Mouse (Mus musculus) forebrain, embryonic 14.5 days (tissue): Measurements from ENCODE around the gene Cgas. TPM values are rescaled to one million over a fixed set of nuclear protein-coding genes. Genes with fewer than 3 reads are reported as not detected.

ENCODE experiments used
- ATAC-seq: fragments of 200-750 bp; cut with Nextera tagmentation; 2 replicates; pipeline ENCODE4 v1.8.0; 2017; ENCODE audit warnings: mild to moderate bottlenecking, moderate library complexity
- DNase-seq: peaks from one replicate; pipeline ENCODE4 v3.0.0-alpha.2; 2015; ENCODE audit warnings: low spot score
- H3K27ac ChIP-seq: fragments of 300-500 bp; sonication (generic); 2 replicates; pipeline ENCODE4 v1.5.1; 2014; ENCODE audit warnings: low read depth, mild to moderate bottlenecking, control low read depth, low read length, moderate library complexity
- H3K27me3 ChIP-seq: fragments of 300-500 bp; sonication (generic); replicated peaks from 2 replicates; pipeline ENCODE4 v1.6.1; 2014; ENCODE audit warnings: low read length, control low read depth, mixed read lengths; ENCODE audit not compliant: control insufficient read depth, insufficient read depth
- H3K36me3 ChIP-seq: fragments of 300-500 bp; sonication (generic); 2 replicates; pipeline ENCODE4 v1.6.1; 2014; ENCODE audit warnings: low read length, control low read depth; ENCODE audit not compliant: control insufficient read depth, insufficient read depth
- H3K4me1 ChIP-seq: fragments of 300-500 bp; sonication (generic); 2 replicates; pipeline ENCODE4 v1.6.1; 2014; ENCODE audit warnings: antibody characterized with exemption, low read length, control low read depth; ENCODE audit not compliant: control insufficient read depth, insufficient read depth
- H3K4me2 ChIP-seq: fragments of 300-500 bp; sonication (generic); 2 replicates; pipeline ENCODE4 v1.6.1; 2014; ENCODE audit warnings: mild to moderate bottlenecking, control low read depth, low read length
- H3K4me3 ChIP-seq: fragments of 300-500 bp; sonication (generic); 2 replicates; pipeline ENCODE4 v1.5.1; 2014; ENCODE audit warnings: low read depth, low read length, control low read depth
- H3K9ac ChIP-seq: fragments of 300-500 bp; sonication (generic); 2 replicates; pipeline ENCODE4 v1.6.1; 2014; ENCODE audit warnings: mild to moderate bottlenecking, low read length, control low read depth, moderate library complexity
- H3K9me3 ChIP-seq: fragments of 300-500 bp; sonication (generic); replicated peaks from 2 replicates; pipeline ENCODE4 v1.6.1; 2016; ENCODE audit warnings: low read length, control low read depth, mixed read lengths; ENCODE audit not compliant: control insufficient read depth
- WGBS: fragments of 180-500 bp; shearing (Covaris S2); extraction: QIAGEN DNeasy Blood & Tissue Kit; methylation state at CpG from one replicate; pipeline ENCODE4 v1.1.7; 2014; 5-methylcytosine and 5-hydroxymethylcytosine counted together
- polyA plus RNA-seq: library from polyadenylated mRNA; unstranded; fragments of >200 nt; fragmentation: Nextera tagmentation; extraction: Ambion mirVana; gene quantifications from 2 replicates; pipeline ENCODE4 v1.2.1, GENCODE M21; 2014

Cgas gene
- polyA plus RNA-seq, 1 experiment from 2014 or later, result 0.50 TPM

GRCm38 (mm10) chr9:78401596-78401995 lies 41.4 kb downstream of the Cgas start:
- H3K4me3 ChIP-seq, result no peak overlapping the region
- H3K27me3 ChIP-seq, result peaks cover 13% of the 10 kb centered on the region
- no peaks in the 10 kb centered on the region for H3K9me3 ChIP-seq
- ATAC-seq (no peak), DNase-seq (no peak)
- no peak overlapping the region for H3K9ac ChIP-seq
- no peaks in the 10 kb centered on the region for H3K36me3 ChIP-seq
- H3K4me2 ChIP-seq, result no peak overlapping the region
- no peaks in the 10 kb centered on the region for H3K4me1 ChIP-seq
- 90% methylated on average over 7 of the region's 7 CpGs for WGBS
- no peak overlapping the region for H3K27ac ChIP-seq

GRCm38 (mm10) chr9:78400570-78400969 lies 42.5 kb downstream of the Cgas start:
- no peak overlapping the region for H3K9ac ChIP-seq
- no peak overlapping the region for H3K27ac ChIP-seq
- no peaks in the 10 kb centered on the region for H3K9me3 ChIP-seq
- H3K4me2 ChIP-seq, result no peak overlapping the region
- peaks cover 23% of the 10 kb centered on the region for H3K27me3 ChIP-seq
- H3K4me1 ChIP-seq, result peaks cover 4% of the 10 kb centered on the region
- WGBS, result 91% methylated on average over 5 of the region's 5 CpGs
- no peak for ATAC-seq
- H3K4me3 ChIP-seq, result no peak overlapping the region
- DNase-seq, result no peak
- no peaks in the 10 kb centered on the region for H3K36me3 ChIP-seq

- no peaks in the 10 kb centered on the region for H3K36me3 ChIP-seq
- H3K9me3 ChIP-seq, result no peaks in the 10 kb centered on the region
- H3K4me1 ChIP-seq, result peaks cover 4% of the 10 kb centered on the region
- no peak overlapping the region; the same call in 1 of the 2 replicates for H3K4me2 ChIP-seq
- WGBS, result 70% methylated on average over 9 of the region's 9 CpGs
- no peak overlapping the region for H3K27ac ChIP-seq
- no peak overlapping the region for H3K9ac ChIP-seq
- H3K4me3 ChIP-seq, result peak overlapping the region; percentile 37; the same call in 1 of the 2 replicates
- no peak for ATAC-seq
- DNase-seq, result no peak
- peaks cover 45% of the 10 kb centered on the region for H3K27me3 ChIP-seq
Observed at GRCm38 (mm10) chr9:78396517-78396916, 46.5 kb downstream of the Cgas start.

GRCm38 (mm10) chr9:78395630-78396351 lies 47.2 kb downstream of the Cgas start, which contains the start of gene Ddx43:
Ddx43 (plus strand) TSS chr9:78395777.
- Histone ChIP-seq H3K36me3 (no peaks in the 10 kb centered on the region), H3K27me3 (peaks cover 45% of the 10 kb centered on the region), H3K9me3 (no peaks in the 10 kb centered on the region), H3K4me1 (peaks cover 4% of the 10 kb centered on the region), H3K9ac (peak within 1 kb of the TSS; percentile 2; the same call in 1 of the 2 replicates), H3K27ac (no peak within 1 kb of the TSS), H3K4me3 (peak within 1 kb of the TSS; percentile 37), H3K4me2 (peak within 1 kb of the TSS; percentile 54)
- ATAC-seq (peak; percentile 98), DNase-seq (peak; percentile 78)
- 5% methylated on average over 93 of the region's 93 CpGs for WGBS

- ATAC-seq (no peak; the same call in 1 of the 2 replicates), DNase-seq (no peak)
- Histone ChIP-seq H3K4me3 (peak overlapping the region; percentile 37), H3K27me3 (peaks cover 45% of the 10 kb centered on the region), H3K4me2 (peak overlapping the region; percentile 54), H3K9me3 (no peaks in the 10 kb centered on the region), H3K36me3 (no peaks in the 10 kb centered on the region), H3K27ac (no peak overlapping the region), H3K9ac (no peak overlapping the region), H3K4me1 (peaks cover 4% of the 10 kb centered on the region)
- 40% methylated on average over 11 of the region's 11 CpGs for WGBS
Observed at GRCm38 (mm10) chr9:78395244-78395629, 47.8 kb downstream of the Cgas start.

- H3K4me2 ChIP-seq, result no peak overlapping the region
- H3K27ac ChIP-seq, result no peak overlapping the region
- WGBS, result 65% methylated on average over 7 of the region's 7 CpGs
- no peaks in the 10 kb centered on the region for H3K36me3 ChIP-seq
- H3K9ac ChIP-seq, result no peak overlapping the region
- peaks cover 45% of the 10 kb centered on the region for H3K27me3 ChIP-seq
- H3K9me3 ChIP-seq, result no peaks in the 10 kb centered on the region
- no peak overlapping the region for H3K4me3 ChIP-seq
- peaks cover 4% of the 10 kb centered on the region for H3K4me1 ChIP-seq
- DNase-seq (no peak), ATAC-seq (no peak)
Observed at GRCm38 (mm10) chr9:78394602-78395001, 48.4 kb downstream of the Cgas start.

GRCm38 (mm10) chr9:78393741-78394140 lies 49.3 kb downstream of the Cgas start:
- Histone ChIP-seq H3K27ac (no peak overlapping the region), H3K4me1 (peaks cover 4% of the 10 kb centered on the region), H3K4me2 (no peak overlapping the region), H3K4me3 (no peak overlapping the region), H3K9ac (no peak overlapping the region), H3K27me3 (peaks cover 45% of the 10 kb centered on the region), H3K36me3 (no peaks in the 10 kb centered on the region), H3K9me3 (no peaks in the 10 kb centered on the region)
- ATAC-seq, result no peak
- no peak for DNase-seq
- WGBS, result 85% methylated on average over 10 of the region's 10 CpGs

GRCm38 (mm10) chr9:78389981-78390380 lies 53.1 kb downstream of the Cgas start:
- H3K4me2 ChIP-seq, result no peak overlapping the region
- ATAC-seq (no peak), DNase-seq (no peak)
- no peak overlapping the region for H3K9ac ChIP-seq
- H3K27ac ChIP-seq, result no peak overlapping the region
- H3K4me3 ChIP-seq, result no peak overlapping the region
- peaks cover 16% of the 10 kb centered on the region; the same call in 1 of the 2 replicates for H3K27me3 ChIP-seq
- no peaks in the 10 kb centered on the region for H3K4me1 ChIP-seq
- H3K36me3 ChIP-seq, result no peaks in the 10 kb centered on the region
- 43% methylated on average over 5 of the region's 5 CpGs for WGBS
- no peaks in the 10 kb centered on the region for H3K9me3 ChIP-seq

GRCm38 (mm10) chr9:78386947-78387346 lies 56.1 kb downstream of the Cgas start:
- Histone ChIP-seq H3K4me2 (no peak overlapping the region), H3K4me1 (no peaks in the 10 kb centered on the region), H3K4me3 (no peak overlapping the region), H3K9ac (no peak overlapping the region), H3K27me3 (no peaks in the 10 kb centered on the region), H3K27ac (no peak overlapping the region), H3K9me3 (no peaks in the 10 kb centered on the region), H3K36me3 (no peaks in the 10 kb centered on the region)
- WGBS, result 86% methylated on average over 7 of the region's 7 CpGs
- ATAC-seq (no peak), DNase-seq (no peak)
